Mouse (Mus musculus) CD4-positive, CD25-positive, alpha-beta regulatory T cell, adult 4 months (primary cell): ENCODE measurements around the gene Lin28b. TPM values are rescaled to one million over a fixed set of nuclear protein-coding genes. Genes with fewer than 3 reads are reported as not detected.

Experiments
- ATAC-seq: one replicate; pipeline ENCODE4 v1.8.0; 2017
- polyA plus RNA-seq, 2 experiments: library from polyadenylated mRNA; unstranded; fragments of 100-300 nt; shearing (Covaris generic); gene quantifications; one replicate each; pipeline ENCODE4 v1.2.1; 2017

Lin28b gene
- polyA plus RNA-seq, result not detected

DNA sequence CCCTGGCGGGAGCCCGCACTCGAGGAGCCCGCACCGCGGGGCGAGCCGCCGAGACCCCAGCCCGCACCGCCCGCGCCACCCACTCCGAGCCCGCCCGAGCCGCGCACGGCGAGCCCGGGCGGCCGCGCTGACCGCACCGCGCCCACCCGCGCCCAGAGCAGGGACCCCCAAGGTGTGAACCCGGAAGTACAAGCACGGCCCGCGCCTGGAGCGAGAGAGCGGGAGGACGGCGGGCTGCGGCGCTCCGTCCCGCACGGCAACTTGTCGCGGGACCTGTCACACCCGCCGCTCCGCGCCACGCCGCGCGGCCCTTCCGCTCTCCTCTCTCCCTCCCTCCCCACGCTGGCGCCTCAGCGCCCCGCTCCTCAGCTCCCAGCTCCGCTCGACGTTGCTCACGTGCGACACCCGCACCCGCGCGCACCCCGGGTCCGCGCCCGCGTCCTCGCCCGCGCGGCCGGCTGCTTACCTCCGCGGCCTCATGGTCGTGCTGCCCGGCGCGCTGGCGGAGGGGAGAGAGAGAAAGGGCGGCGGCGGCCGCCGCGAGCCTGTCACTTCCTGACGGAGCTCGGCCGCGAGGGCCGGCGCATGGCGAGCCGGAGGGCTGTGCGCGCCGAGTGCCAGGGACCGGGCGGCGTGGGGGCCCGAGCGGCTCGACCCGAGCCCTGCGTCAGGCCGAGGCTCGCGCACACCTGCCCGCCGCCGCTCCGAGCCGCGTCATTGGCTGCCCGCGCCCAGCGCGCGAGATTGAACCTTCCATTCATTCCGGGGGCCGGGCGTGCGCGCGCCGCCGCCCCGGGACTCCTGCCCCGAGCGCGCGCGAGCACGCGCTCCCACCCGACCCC, at the start of gene Lin28b:
Gene Lin28b, minus strand, starts transcription at position 635 of the 842 bp plus-strand sequence.
- ATAC-seq, result no peak

GRCm38 (mm10) chr10:45511764-45512163, 25.6 kb upstream of the Lin28b start:
- no peak for ATAC-seq

- no peak for ATAC-seq
Observed at GRCm38 (mm10) chr10:45510662-45511061, 24.5 kb upstream of the Lin28b start.

DNA sequence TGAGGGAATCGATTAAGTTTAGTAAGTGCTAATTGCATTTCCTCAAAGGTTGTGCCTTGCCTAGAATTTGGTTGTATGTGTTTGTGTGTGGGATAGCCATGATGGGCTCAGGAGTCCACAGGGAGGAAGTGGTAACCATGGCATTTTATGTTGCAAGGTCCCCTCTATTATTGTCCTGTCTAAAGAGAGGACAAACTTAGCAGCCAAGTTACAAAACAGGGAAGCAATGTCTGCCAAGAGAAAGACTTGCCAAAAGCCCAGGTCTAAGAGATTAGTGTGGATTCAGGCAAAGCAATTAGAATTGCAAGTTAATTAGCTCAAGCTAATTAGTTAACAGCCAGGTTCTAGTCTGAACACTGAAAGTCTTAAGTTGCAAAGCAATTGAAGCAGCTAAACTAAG, 14.1 kb upstream of the Lin28b start:
- no peak for ATAC-seq

DNA sequence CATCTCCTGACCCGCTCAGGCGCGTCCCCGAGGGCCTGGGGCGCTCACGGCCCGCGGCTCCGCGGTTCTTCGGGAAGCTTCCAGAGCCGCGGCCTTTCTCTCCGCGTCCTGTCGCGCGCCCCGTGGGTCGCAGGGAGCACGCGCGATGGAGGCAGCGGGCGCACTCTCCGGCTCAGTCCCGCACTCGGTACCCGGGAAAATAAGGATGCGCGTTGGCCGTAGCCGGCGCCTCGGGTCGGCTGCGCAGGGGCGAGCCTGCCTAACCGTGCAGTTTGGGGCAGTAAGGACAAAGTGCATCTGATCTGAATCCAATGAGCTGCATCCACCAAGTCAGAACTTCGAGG, 380 bp upstream of the Lin28b start:
- ATAC-seq, result no peak

GRCm38 (mm10) chr10:45485226-45485760, 902 bp downstream of the Lin28b start:
- no peak for ATAC-seq

GRCm38 (mm10) chr10:45483210-45483609, 3.0 kb downstream of the Lin28b start:
- ATAC-seq, result no peak

GRCm38 (mm10) chr10:45473663-45474333, 12.4 kb downstream of the Lin28b start:
- no peak for ATAC-seq

DNA sequence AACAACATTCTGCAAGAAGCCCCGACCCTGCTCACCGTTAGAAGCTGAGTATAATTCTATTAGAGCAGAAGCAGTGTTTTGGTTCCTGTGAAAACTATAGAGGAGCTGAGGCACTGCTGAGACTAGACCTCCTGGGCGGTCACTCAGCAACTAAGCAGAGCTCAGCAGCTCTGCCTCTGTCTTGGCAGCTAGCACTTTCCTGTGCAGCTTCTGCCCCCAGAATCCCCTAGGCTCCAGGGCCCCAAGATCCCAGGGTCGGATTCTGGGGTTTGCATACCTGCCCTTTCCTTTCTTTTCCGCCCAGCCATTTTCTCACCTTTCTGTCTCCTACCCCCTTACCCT, 13.1 kb downstream of the Lin28b start:
- ATAC-seq, result no peak

DNA sequence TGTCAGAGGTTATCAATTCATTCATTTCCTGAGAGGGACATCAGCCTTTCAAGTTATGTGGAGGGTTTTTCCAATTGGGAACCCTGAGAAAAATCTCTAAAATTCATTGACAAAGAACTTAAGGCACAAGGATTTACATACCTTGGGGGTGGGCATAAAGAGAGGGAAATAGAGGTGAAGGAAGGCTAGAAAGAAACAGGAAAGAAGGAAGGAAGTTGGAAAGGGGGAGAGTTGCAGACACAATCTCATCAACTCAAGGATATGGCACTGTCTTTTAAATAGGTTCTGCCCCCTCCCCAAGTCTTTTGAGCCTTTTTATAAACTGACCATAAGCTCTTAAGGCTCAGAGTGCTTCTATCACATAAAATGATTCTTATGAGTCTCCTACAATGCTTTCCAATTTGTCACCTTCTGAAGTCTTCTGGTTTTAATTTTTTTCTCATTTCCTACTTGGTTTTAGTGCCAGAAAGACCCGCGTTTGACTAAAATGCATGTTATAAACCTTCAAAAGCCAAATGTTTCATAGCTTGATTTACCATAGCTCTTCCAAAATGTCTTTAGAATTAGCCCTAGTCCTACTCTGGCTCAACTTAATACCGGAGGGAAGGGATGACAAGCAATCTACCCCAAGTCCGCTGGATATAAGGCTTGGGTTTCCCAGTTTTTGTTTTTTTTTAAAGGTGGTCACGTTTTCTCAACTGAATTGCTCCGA, 13.6 kb downstream of the Lin28b start:
- ATAC-seq, result no peak

GRCm38 (mm10) chr10:45471321-45471720, 14.9 kb downstream of the Lin28b start:
- no peak for ATAC-seq

DNA sequence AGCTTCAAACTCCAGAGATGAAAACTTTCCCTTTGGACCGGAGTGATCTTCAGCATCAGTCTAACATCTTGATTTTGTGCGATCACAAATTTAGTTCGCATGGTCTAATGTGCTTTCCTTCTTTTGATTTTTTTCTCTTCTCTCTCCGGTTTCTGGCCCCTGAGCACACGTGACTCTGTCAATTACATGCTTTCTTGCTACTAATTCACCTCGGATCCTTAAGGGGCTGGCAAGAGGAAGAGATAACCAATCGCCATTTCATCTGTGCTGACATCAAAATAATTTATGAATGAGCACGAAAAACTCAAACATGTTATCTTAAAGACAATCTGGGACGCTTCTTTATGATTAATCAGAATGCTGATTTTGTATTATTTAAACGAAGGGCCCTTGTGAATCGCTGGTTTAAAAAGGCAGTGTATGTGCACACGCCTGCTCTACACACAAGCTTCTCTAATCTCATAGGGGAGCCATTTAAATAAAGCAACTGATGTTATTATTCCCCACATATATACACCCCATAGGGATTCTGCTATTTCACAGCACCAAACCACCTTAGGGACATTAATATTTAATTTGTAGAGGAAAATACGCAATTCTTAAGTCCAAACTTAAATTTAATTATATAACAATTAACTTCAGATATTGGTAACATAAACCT, 16.0 kb downstream of the Lin28b start:
- ATAC-seq, result no peak

GRCm38 (mm10) chr10:45469027-45469996, 16.9 kb downstream of the Lin28b start:
- no peak for ATAC-seq

DNA sequence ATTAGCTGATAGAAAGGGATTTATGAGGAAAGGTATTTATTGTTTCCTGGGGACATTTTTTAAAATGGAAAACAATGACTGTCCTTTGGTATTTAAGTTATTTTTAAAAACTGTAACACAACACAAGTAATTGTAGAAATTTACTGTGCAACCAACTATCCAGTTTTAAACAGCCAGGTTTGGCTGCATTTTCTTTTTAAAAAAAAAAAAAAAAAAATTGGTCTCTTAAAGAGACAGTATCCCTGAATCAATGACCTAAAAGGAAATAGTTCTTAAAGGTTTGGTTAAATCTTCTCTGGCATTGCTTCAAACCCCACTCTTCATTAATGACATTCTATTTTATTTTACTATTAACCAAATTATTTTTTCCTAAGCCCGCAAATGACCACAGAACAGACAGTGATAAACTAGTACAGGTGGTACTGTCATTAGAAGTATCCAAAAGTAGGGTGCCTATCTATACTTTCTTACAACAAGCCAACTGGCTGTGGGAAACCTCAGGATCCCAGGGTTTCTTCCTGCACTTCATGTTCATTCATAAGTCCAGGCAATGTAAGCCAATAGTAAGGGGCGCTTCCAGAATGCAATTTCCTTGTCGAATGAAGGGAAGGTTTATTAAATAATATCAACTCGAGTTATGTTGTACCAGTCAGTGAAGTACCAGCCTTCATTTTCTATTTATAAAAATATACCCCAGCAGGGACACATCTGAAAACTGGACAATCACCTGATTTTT, 17.8 kb downstream of the Lin28b start:
- ATAC-seq, result no peak

- ATAC-seq, result no peak
Observed at GRCm38 (mm10) chr10:45458637-45459036, 27.6 kb downstream of the Lin28b start.

GRCm38 (mm10) chr10:45458074-45458473, 28.1 kb downstream of the Lin28b start:
- ATAC-seq, result no peak

DNA sequence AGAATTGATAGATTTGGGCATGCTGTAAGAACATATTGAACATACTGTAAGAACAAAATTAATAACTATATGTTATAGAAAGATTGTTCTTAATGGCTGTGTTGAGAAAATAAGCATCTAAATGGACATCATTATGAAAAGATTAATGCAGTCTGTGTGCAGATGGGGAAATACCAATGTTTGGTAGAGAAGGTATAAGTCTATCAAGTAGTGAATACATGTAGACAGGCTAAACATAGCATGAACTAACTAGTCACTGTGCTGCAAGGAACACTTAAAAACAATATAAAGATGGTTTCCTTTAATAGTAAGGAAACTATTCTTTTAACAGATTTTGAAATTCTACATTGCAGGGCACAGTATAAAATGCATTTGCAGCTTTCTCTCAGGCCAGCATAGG, 39.6 kb downstream of the Lin28b start:
- ATAC-seq, result no peak

GRCm38 (mm10) chr10:45446215-45446614, 40.0 kb downstream of the Lin28b start:
- no peak for ATAC-seq

- ATAC-seq, result no peak
Observed at GRCm38 (mm10) chr10:45422372-45422771, 63.8 kb downstream of the Lin28b start.

GRCm38 (mm10) chr10:45412144-45412543, 74.1 kb downstream of the Lin28b start:
- no peak for ATAC-seq

DNA sequence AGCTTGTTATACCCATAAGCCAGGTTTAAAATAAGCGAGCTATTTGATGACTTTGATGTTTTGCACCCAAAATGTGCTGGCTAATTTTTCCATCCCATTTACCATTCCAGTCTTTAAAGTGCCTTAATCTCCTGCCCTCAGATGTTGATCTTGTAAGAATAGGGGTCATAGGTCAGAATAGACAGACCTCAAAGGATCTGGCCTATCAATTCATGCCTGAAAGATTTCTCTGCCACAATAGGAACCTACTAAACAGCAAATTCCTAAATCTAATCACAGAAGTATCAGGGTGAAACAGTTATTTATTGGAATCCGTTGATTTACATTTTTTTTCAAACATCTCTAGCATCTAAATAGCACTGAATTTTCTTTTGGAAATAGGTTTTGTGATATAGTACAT, 74.5 kb downstream of the Lin28b start:
- ATAC-seq, result no peak
